10 mouse cellular contexts compared by ENCODE assay signal in the genomic region with DNA sequence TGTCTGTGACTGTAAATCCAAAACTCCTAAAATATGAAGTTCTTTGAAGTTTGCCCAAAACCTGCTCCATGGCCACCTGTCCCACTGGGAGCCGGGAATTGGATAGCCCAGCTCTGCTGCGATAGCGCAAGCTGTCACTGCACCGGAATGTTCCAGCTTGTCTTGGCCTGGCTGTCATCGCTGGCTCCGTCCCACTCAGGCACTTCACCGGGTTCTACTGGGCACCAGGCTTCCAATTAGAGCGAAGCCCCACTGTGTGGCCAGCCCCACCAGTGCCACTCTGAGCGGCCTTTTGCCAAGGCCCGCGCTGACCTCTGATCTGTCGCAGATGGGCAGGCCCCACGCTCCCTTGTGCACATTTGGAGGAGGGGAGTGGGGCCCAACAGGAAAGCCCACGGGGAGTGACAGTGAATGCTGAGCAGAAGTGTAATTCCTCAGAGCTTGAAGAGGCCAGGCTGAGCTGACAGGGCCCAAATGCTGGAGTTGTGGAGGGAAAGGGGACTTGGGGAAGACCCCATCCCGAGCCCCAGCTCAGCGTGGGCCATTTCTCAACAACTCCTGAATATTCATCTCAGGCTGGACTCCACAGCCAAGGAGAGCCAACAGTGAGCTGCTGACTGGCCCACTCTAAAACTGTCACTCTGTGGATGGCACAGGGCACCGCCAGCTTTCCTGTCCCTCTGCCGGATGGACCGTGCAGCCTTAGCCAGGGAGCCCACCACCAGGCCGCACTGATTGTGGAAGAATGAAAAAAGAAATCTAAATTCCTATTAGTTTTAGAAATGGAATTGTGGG.
DNase-seq lines count a peak whose midpoint lies in the region; ATAC-seq and TF ChIP-seq lines count a peak whose summit lies in the region.
"Had no signal": no experiment of that assay in that cellular context is flagged by ENCODE, and none has a peak within 500 bp of the region (broad histone marks: within the 10 kb centered on the region; RNA-seq: fewer than 3 reads in every experiment).

No protein-coding gene starts in this region.

- H3K4me1 ChIP-seq in kidney, embryonic 14.5 days (ENCODE audit: control insufficient read depth, insufficient read depth, low read length) = peaks cover 22% of the 10 kb centered on the region; the same call in 1 of the 2 replicates
- no peaks in the 10 kb centered on the region for H3K4me1 ChIP-seq in kidney, adult 2 months (ENCODE audit: control insufficient read depth, insufficient read depth, low read length)
- H3K4me1 ChIP-seq in forebrain, embryonic 14.5 days (ENCODE audit: control insufficient read depth, insufficient read depth, low read length) = peaks cover 37% of the 10 kb centered on the region
- peaks cover 27 to 28% of the 10 kb centered on the region in 2 experiments for H3K4me1 ChIP-seq in heart, embryonic 14.5 days (ENCODE audit: control insufficient read depth in 2 of 2, insufficient read depth in 2 of 2, low read length in 2 of 2)

- ATAC-seq in kidney, embryonic 14.5 days (ENCODE audit: low FRiP score, low TSS enrichment) = no peak
- 0 out of 2 replicates have a peak, but pooled peaks have one; percentile 31 for ATAC-seq in forebrain, embryonic 14.5 days
- ATAC-seq in heart, embryonic 14.5 days (ENCODE audit: insufficient number of reproducible peaks, insufficient read depth, low FRiP score, low read depth) = peak; percentile 59; the same call in 1 of the 2 replicates

- no peak for TF ChIP-seq CTCF in kidney, adult 2 months (conservative IDR thresholded peaks at IDR 0.05; ENCODE audit: insufficient read depth, insufficient read length, low read depth, low read length)

- 0 out of 2 replicates have a peak, but pooled peaks cover 2% of the 10 kb centered on the region for H3K9me3 ChIP-seq in kidney, embryonic 14.5 days (ENCODE audit: control insufficient read depth, low read length)
- no peaks in the 10 kb centered on the region; the same call in 1 of the 2 replicates for H3K9me3 ChIP-seq in forebrain, embryonic 14.5 days (replicated peaks; ENCODE audit: control insufficient read depth, low read length)
- H3K9me3 ChIP-seq in heart, embryonic 14.5 days (ENCODE audit: control insufficient read depth, low read length) = peaks cover 8% of the 10 kb centered on the region; the same call in 1 of the 2 replicates

- DNase-seq in kidney, adult 2 months = no peak
- no peak for DNase-seq in forebrain, embryonic 14.5 days (ENCODE audit: low spot score)
- peak; percentile 38 to 76 for DNase-seq in left cerebral cortex, adult 8-10 months (ENCODE audit: low spot score in 2 of 2)
- no peak for DNase-seq in spleen, postnatal 4 days (ENCODE audit: low spot score in 2 of 2)
- no peak for DNase-seq in c-Kit-positive CD71-positive TER-119-positive erythroid progenitor cells, embryonic 14.5 days (ENCODE audit: low spot score)
- no peak for DNase-seq in urinary bladder, adult 18-20 months (ENCODE audit: low spot score in 2 of 2)

- WGBS in kidney, embryonic 14.5 days = 85% methylated on average over 20 of the region's 20 CpGs
- 92% methylated on average over 20 of the region's 20 CpGs for WGBS in kidney, adult 2 months
- 75% methylated on average over 20 of the region's 20 CpGs for WGBS in forebrain, embryonic 14.5 days
- 56% methylated on average over 20 of the region's 20 CpGs for WGBS in heart, embryonic 14.5 days

- H3K4me2 ChIP-seq in kidney, embryonic 14.5 days (replicated peaks; ENCODE audit: low read depth, low read length) = no peak overlapping the region
- H3K4me2 ChIP-seq in forebrain, embryonic 14.5 days (ENCODE audit: low read length) = no peak overlapping the region
- no peak overlapping the region for H3K4me2 ChIP-seq in heart, embryonic 14.5 days (ENCODE audit: low read length)

- no peak for TF ChIP-seq POLR2A in kidney, adult 2 months (IDR thresholded peaks at IDR 0.05; ENCODE audit: low read depth, low read length)

- H3K4me3 ChIP-seq in kidney, embryonic 14.5 days (ENCODE audit: low read length) = no peak overlapping the region
- H3K4me3 ChIP-seq in kidney, adult 2 months (ENCODE audit: insufficient read depth, low read depth, low read length) = no peak overlapping the region
- no peak overlapping the region for H3K4me3 ChIP-seq in forebrain, embryonic 14.5 days (ENCODE audit: low read depth, low read length)
- H3K4me3 ChIP-seq in heart, embryonic 14.5 days (ENCODE audit: control insufficient read depth in 1 of 2, insufficient read depth in 1 of 2, low read depth in 1 of 2, low read length in 2 of 2) = no peak overlapping the region
- H3K4me3 ChIP-seq: megakaryocyte, embryonic 14.5 days had no signal

- H3K36me3 ChIP-seq in kidney, embryonic 14.5 days (ENCODE audit: control insufficient read depth, insufficient read depth, low read length) = no peaks in the 10 kb centered on the region; the same call in 1 of the 2 replicates
- no peaks in the 10 kb centered on the region for H3K36me3 ChIP-seq in kidney, adult 2 months (ENCODE audit: control insufficient read depth, insufficient read depth, low read length)
- H3K36me3 ChIP-seq in forebrain, embryonic 14.5 days (ENCODE audit: control insufficient read depth, insufficient read depth, low read length) = no peaks in the 10 kb centered on the region
- peaks cover 14% of the 10 kb centered on the region for H3K36me3 ChIP-seq in heart, embryonic 14.5 days (ENCODE audit: control insufficient read depth, insufficient read depth, low read length)

- no peak overlapping the region for H3K9ac ChIP-seq in kidney, embryonic 14.5 days (ENCODE audit: low read depth, low read length)
- H3K9ac ChIP-seq in forebrain, embryonic 14.5 days (ENCODE audit: low read length) = no peak overlapping the region
- no peak overlapping the region for H3K9ac ChIP-seq in heart, embryonic 14.5 days (ENCODE audit: low read length)

- H3K27me3 ChIP-seq in kidney, embryonic 14.5 days (ENCODE audit: control insufficient read depth, insufficient read depth, low read length) = no peaks in the 10 kb centered on the region
- H3K27me3 ChIP-seq in kidney, adult 2 months (replicated peaks; ENCODE audit: control insufficient read depth, insufficient read depth, low read length) = no peaks in the 10 kb centered on the region
- no peaks in the 10 kb centered on the region for H3K27me3 ChIP-seq in forebrain, embryonic 14.5 days (replicated peaks; ENCODE audit: control insufficient read depth, insufficient read depth, low read length)
- H3K27me3 ChIP-seq in heart, embryonic 14.5 days (ENCODE audit: control insufficient read depth, insufficient read depth, low read length) = no peaks in the 10 kb centered on the region
- H3K27me3 ChIP-seq: CH12.LX had no signal

- 0 out of 2 replicates have a peak overlapping the region, but pooled peaks have one; percentile 17 for H3K27ac ChIP-seq in kidney, embryonic 14.5 days (ENCODE audit: low read depth, low read length)
- H3K27ac ChIP-seq in kidney, adult 2 months (ENCODE audit: insufficient read depth, low read depth, low read length) = no peak overlapping the region
- 0 out of 2 replicates have a peak overlapping the region, but pooled peaks have one; percentile 18 for H3K27ac ChIP-seq in forebrain, embryonic 14.5 days (ENCODE audit: low read depth, low read length)
- peak overlapping the region in 1 of 2 experiments; percentile 35; a peak in 1 of 4 replicates for H3K27ac ChIP-seq in heart, embryonic 14.5 days (replicated peaks in 1 of 2; ENCODE audit: control insufficient read depth in 1 of 2, insufficient read depth in 1 of 2, low read depth in 2 of 2, low read length in 2 of 2)

Comparison
In these comparisons a context has a peak if more than half of its experiments do, and no peak if none do; other contexts are left out.
1. DNase-seq: peak in left cerebral cortex, adult 8-10 months (2 of 2); none in kidney, adult 2 months (single experiment), forebrain, embryonic 14.5 days (single experiment), spleen, postnatal 4 days (0 of 2), c-Kit-positive CD71-positive TER-119-positive erythroid progenitor cells, embryonic 14.5 days (single experiment) and urinary bladder, adult 18-20 months (0 of 2).